Mouse (Mus musculus): ENCODE data around the gene Hoxd3.

GRCm38 (mm10) chr2:74695813-74696430 is 15.8 kb upstream of the Hoxd3 start:
- TF ChIP-seq POLR2A (IDR thresholded peaks at IDR 0.05; ENCODE audit: extremely low read depth, insufficient read depth, low read length), result no peak
- no peak for TF ChIP-seq CTCF (IDR thresholded peaks at IDR 0.05; ENCODE audit: low read depth, low read length)
